In the genomic region with DNA sequence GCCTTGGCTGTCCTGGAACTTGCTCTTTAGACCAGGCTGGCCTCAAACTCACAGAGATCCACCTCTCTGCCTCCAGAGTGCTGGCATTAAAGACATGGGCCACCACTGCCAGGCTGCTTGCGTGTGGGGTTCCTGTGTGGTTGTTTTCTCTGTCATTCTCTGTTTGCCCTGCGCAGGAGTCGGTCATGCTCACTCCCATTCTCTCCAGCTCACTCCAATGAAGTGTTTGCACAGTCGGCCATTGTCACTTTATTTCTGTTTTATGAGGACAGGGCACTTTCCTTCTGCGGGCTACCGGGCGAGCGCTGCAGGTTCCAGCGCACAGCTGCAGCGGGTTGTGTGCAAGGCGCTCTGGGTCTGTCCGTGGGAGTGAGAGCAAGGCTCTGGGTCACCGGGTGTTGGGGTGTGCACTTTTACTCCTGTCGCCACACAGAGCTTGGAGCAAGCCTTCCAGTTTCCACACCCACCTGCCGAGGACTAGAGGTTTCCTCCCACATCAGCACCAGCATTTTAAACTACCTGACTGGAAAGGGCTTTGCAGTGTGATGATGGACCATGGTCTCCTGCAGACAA, we compare ENCODE assay signal across 14 mouse cellular contexts. TPM values are rescaled to one million over a fixed set of nuclear protein-coding genes. Genes with fewer than 3 reads are reported as not detected.
DNase-seq lines count a peak whose midpoint lies in the region; ATAC-seq and TF ChIP-seq lines count a peak whose summit lies in the region.
"Had no signal": no experiment of that assay in that cellular context is flagged by ENCODE, and none has a peak within 500 bp of the region (broad histone marks: within the 10 kb centered on the region; RNA-seq: fewer than 3 reads in every experiment).

No protein-coding gene starts in this region.

- H3K4me2 ChIP-seq in neural tube, embryonic 12.5 days (replicated peaks): peak overlapping the region; percentile 67; the same call in 1 of the 2 replicates

- no peak overlapping the region for H3K9ac ChIP-seq in neural tube, embryonic 12.5 days
- H3K9ac ChIP-seq: heart, embryonic 13.5 days; liver, postnatal 0 days had no signal

- H3K4me1 ChIP-seq in heart, embryonic 10.5 days: peaks cover 55% of the 10 kb centered on the region
- H3K4me1 ChIP-seq in embryonic facial prominence, embryonic 10.5 days: peaks cover 69% of the 10 kb centered on the region
- H3K4me1 ChIP-seq in neural tube, embryonic 12.5 days: peaks cover 40% of the 10 kb centered on the region

- H3K4me3 ChIP-seq in heart, embryonic 10.5 days: 0 out of 2 replicates have a peak overlapping the region, but pooled peaks have one; percentile 12
- no peak overlapping the region for H3K4me3 ChIP-seq in left cerebral cortex, adult 2 months
- H3K4me3 ChIP-seq in embryonic facial prominence, embryonic 10.5 days: no peak overlapping the region
- no peak overlapping the region for H3K4me3 ChIP-seq in neural tube, embryonic 12.5 days
- H3K4me3 ChIP-seq: heart, embryonic 13.5 days had no signal

- no peak for DNase-seq in heart, embryonic 10.5 days (ENCODE audit: low spot score)
- DNase-seq in heart, adult 18-20 months: no peak
- no peak for DNase-seq in left cerebral cortex, adult 2 months (ENCODE audit: extremely low spot score in 1 of 2, low spot score in 2 of 2)
- no peak for DNase-seq in left cerebral cortex, postnatal 25 days (ENCODE audit: low spot score in 2 of 2)
- no peak for DNase-seq in embryonic facial prominence, embryonic 10.5 days (ENCODE audit: low spot score)
- DNase-seq in Muller cell, postnatal 12 days (ENCODE audit: inconsistent ontology term): no peak
- no peak for DNase-seq in adrenal gland, adult 2 months
- DNase-seq: cerebellum, adult 9-10 months; liver, postnatal 0 days; thymus, postnatal 14 days had no signal

- H3K27ac ChIP-seq in heart, embryonic 10.5 days: peak overlapping the region; percentile 52
- peak overlapping the region; percentile 6; the same call in 1 of the 2 replicates for H3K27ac ChIP-seq in left cerebral cortex, adult 2 months
- H3K27ac ChIP-seq in embryonic facial prominence, embryonic 10.5 days (replicated peaks): peak overlapping the region; percentile 36
- H3K27ac ChIP-seq in neural tube, embryonic 12.5 days: 0 out of 2 replicates have a peak overlapping the region, but pooled peaks have one; percentile 15

- no peaks in the 10 kb centered on the region for H3K36me3 ChIP-seq in heart, embryonic 10.5 days
- H3K36me3 ChIP-seq in embryonic facial prominence, embryonic 10.5 days (replicated peaks): no peaks in the 10 kb centered on the region
- H3K36me3 ChIP-seq in neural tube, embryonic 12.5 days: no peaks in the 10 kb centered on the region
- H3K36me3 ChIP-seq: heart, embryonic 13.5 days had no signal

- TF ChIP-seq CTCF in left cerebral cortex, adult 2 months (IDR thresholded peaks at IDR 0.05): no peak

- ATAC-seq in neural tube, embryonic 12.5 days (ENCODE audit: low FRiP score, low read depth): no peak
- ATAC-seq: inflammation-experienced regulatory T-cells, adult 6 months; liver, postnatal 0 days; midbrain, embryonic 16.5 days had no signal

- H3K27me3 ChIP-seq in heart, embryonic 10.5 days (ENCODE audit: insufficient read depth, poor library complexity, severe bottlenecking): peaks cover 10% of the 10 kb centered on the region; the same call in 1 of the 2 replicates
- H3K27me3 ChIP-seq in embryonic facial prominence, embryonic 10.5 days (replicated peaks; ENCODE audit: low read depth, poor library complexity, severe bottlenecking): peaks cover 21% of the 10 kb centered on the region
- no peaks in the 10 kb centered on the region for H3K27me3 ChIP-seq in neural tube, embryonic 12.5 days (replicated peaks)

- intact Hi-C loops in left cerebral cortex, adult 2 months (cut with DNase I): no loop called here
- intact Hi-C loops in left cerebral cortex, postnatal 25 days (cut with DNase I): no loop called here

- no peaks in the 10 kb centered on the region for H3K9me3 ChIP-seq in heart, embryonic 10.5 days
- no peaks in the 10 kb centered on the region for H3K9me3 ChIP-seq in embryonic facial prominence, embryonic 10.5 days
- no peaks in the 10 kb centered on the region for H3K9me3 ChIP-seq in neural tube, embryonic 12.5 days
- H3K9me3 ChIP-seq: heart, embryonic 13.5 days had no signal

- 74% methylated on average over 15 of the region's 15 CpGs for WGBS in heart, embryonic 10.5 days
- 73% methylated on average over 15 of the region's 15 CpGs for WGBS in embryonic facial prominence, embryonic 10.5 days
- WGBS in neural tube, embryonic 12.5 days: 23% methylated on average over 15 of the region's 15 CpGs

RNA-seq across cellular contexts. Expression of a gene that starts 10.8 kb away (rescaled TPM):
- polyA plus RNA-seq in heart, embryonic 10.5 days (2016; fragmentation: Nextera tagmentation; extraction: Ambion mirVana): 92.5 and 124 TPM in 2 replicates
- 10 to 100 TPM; 63.7 to 75.1 TPM for total RNA-seq in heart, adult 18-20 months (2021)
- total RNA-seq in left cerebral cortex, adult 2 months (2021): 10 to 100 TPM; 22.4 to 24.2 TPM
- total RNA-seq in left cerebral cortex, postnatal 25 days (2021): 10 to 100 TPM; 19.9 to 30.4 TPM
- polyA plus RNA-seq in embryonic facial prominence, embryonic 10.5 days (2016; fragmentation: Nextera tagmentation; extraction: Ambion mirVana): 161 and 182 TPM in 2 replicates
- 103 and 107 TPM in 2 replicates for polyA plus RNA-seq in neural tube, embryonic 12.5 days (2016; fragmentation: Nextera tagmentation; extraction: Ambion mirVana)
- total RNA-seq in adrenal gland, adult 2 months (2021): 10 to 100 TPM; 41.5 to 67.3 TPM
- polyA plus RNA-seq in adrenal gland, adult 2 months (2012; rRNA removed): 186 and 275 TPM in 2 replicates

RNA-seq across cellular contexts. Expression of a gene that starts 28.7 kb away (rescaled TPM):
- 18.8 and 21.1 TPM in 2 replicates for polyA plus RNA-seq in heart, embryonic 10.5 days (2016; fragmentation: Nextera tagmentation; extraction: Ambion mirVana)
- 10 to 100 TPM; 11.9 to 15.2 TPM for total RNA-seq in heart, adult 18-20 months (2021)
- total RNA-seq in left cerebral cortex, adult 2 months (2021): 1 to 10 TPM; 1.7 to 1.9 TPM
- 1 to 10 TPM; 1.8 to 2.6 TPM for total RNA-seq in left cerebral cortex, postnatal 25 days (2021)
- 9.9 and 10.1 TPM in 2 replicates for polyA plus RNA-seq in embryonic facial prominence, embryonic 10.5 days (2016; fragmentation: Nextera tagmentation; extraction: Ambion mirVana)
- polyA plus RNA-seq in neural tube, embryonic 12.5 days (2016; fragmentation: Nextera tagmentation; extraction: Ambion mirVana): 3.7 and 4.4 TPM in 2 replicates
- 1 to 10 TPM; 1.4 to 3.4 TPM for total RNA-seq in adrenal gland, adult 2 months (2021)
- 3.9 and 4.4 TPM in 2 replicates for polyA plus RNA-seq in adrenal gland, adult 2 months (2012; rRNA removed)
- polyA plus RNA-seq: inflammation-experienced regulatory T-cells, adult 6 months had no signal

RNA-seq across cellular contexts. Expression of a gene that starts 38.4 kb away (rescaled TPM):
- 28.0 and 33.2 TPM in 2 replicates for polyA plus RNA-seq in heart, embryonic 10.5 days (2016; fragmentation: Nextera tagmentation; extraction: Ambion mirVana)
- total RNA-seq in heart, adult 18-20 months (2021): 10 to 100 TPM; 15.8 to 16.4 TPM
- 10 to 100 TPM; 17.6 to 19.8 TPM for total RNA-seq in left cerebral cortex, adult 2 months (2021)
- 10 to 100 TPM; 21.3 to 24.5 TPM for total RNA-seq in left cerebral cortex, postnatal 25 days (2021)
- polyA plus RNA-seq in embryonic facial prominence, embryonic 10.5 days (2016; fragmentation: Nextera tagmentation; extraction: Ambion mirVana): 37.6 and 40.2 TPM in 2 replicates
- 42.8 and 47.7 TPM in 2 replicates for polyA plus RNA-seq in neural tube, embryonic 12.5 days (2016; fragmentation: Nextera tagmentation; extraction: Ambion mirVana)
- total RNA-seq in adrenal gland, adult 2 months (2021): 10 to 100 TPM; 26.7 to 32.9 TPM
- 1.9 and 2.3 TPM in 2 replicates for polyA plus RNA-seq in adrenal gland, adult 2 months (2012; rRNA removed)

RNA-seq across cellular contexts. Expression of a gene that starts 56.0 kb away (rescaled TPM):
- polyA plus RNA-seq in heart, embryonic 10.5 days (2016; fragmentation: Nextera tagmentation; extraction: Ambion mirVana): 84.1 and 103 TPM in 2 replicates
- 10 to 100 TPM; 32.7 to 39.6 TPM for total RNA-seq in heart, adult 18-20 months (2021)
- 10 to 100 TPM; 77.2 to 82.2 TPM for total RNA-seq in left cerebral cortex, adult 2 months (2021)
- 10 to 100 TPM; 73.1 to 85.4 TPM for total RNA-seq in left cerebral cortex, postnatal 25 days (2021)
- polyA plus RNA-seq in embryonic facial prominence, embryonic 10.5 days (2016; fragmentation: Nextera tagmentation; extraction: Ambion mirVana): 102 and 110 TPM in 2 replicates
- 141 and 145 TPM in 2 replicates for polyA plus RNA-seq in neural tube, embryonic 12.5 days (2016; fragmentation: Nextera tagmentation; extraction: Ambion mirVana)
- 100 to 1,000 TPM; 164 to 202 TPM for total RNA-seq in adrenal gland, adult 2 months (2021)
- 358 and 395 TPM in 2 replicates for polyA plus RNA-seq in adrenal gland, adult 2 months (2012; rRNA removed)
